Mouse (Mus musculus) embryonic fibroblast, embryonic 13.5 days (primary cell): ENCODE data around the gene 1700001C19Rik.

Experiments
- CTCF ChIP-seq: IDR thresholded peaks from 2 replicates; pipeline ENCODE4 v1.5.1; 2011; ENCODE audit warnings: mild to moderate bottlenecking, control low read depth, low read length, moderate library complexity, borderline replicate concordance; ENCODE audit not compliant: insufficient read depth
- POLR2A ChIP-seq: IDR thresholded peaks from 2 replicates; pipeline ENCODE4 v1.6.1; 2011; ENCODE audit warnings: low read depth, mild to moderate bottlenecking, control low read depth, low read length, moderate library complexity

DNA sequence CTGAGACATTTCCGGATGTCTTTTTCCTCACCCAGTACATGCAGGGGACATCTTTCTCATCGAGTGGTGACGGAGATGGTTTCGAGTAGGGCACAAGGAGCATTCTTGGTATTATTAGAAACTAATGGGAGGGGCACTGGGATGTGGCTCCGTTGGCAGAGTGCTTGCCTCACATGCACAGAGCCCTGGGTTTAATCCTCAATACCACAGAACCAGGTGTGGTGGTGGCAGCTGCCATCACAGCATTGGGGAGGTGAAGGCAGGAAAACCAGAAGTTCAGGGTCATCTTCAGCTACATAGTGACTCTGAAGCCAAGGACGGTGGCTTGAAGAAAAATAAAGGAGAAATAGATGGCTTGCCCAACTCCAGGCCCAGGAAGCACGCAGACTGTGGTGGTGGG, 25.0 kb upstream of the 1700001C19Rik start:
- TF ChIP-seq CTCF (no peak), POLR2A (no peak)
